Mouse (Mus musculus): ENCODE results near the gene Cnot1. TPM values are rescaled to one million over a fixed set of nuclear protein-coding genes. Genes with fewer than 3 reads are reported as not detected.
A peak's percentile ranks its signal among the peaks of the same experiment; 100 is the strongest.

Cnot1 gene
- total RNA-seq, 2 experiments from 2014 or later = 129 to 138 TPM

DNA sequence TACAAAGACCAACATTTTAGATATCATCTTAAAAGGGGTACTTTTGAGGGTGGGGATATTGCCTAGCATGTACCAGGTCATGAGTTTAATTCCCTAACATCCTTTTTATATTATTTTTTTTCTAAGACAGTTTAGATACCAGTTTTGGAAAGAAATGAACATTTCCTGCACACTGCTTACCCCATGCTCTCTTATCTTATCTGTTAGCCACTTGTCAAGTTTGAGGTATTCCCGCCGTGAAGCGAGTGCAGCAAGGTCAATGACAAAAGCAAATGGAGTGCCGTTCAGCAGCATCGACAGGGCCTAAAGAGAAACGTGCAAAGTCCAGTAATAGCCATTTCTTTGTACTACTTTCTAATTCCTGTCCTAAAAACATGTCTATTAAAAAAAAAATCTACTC, 46.9 kb downstream of the Cnot1 start:
- intact Hi-C loops (cut with DNase I) = no loop called here
- DNase-seq = no peak

DNA sequence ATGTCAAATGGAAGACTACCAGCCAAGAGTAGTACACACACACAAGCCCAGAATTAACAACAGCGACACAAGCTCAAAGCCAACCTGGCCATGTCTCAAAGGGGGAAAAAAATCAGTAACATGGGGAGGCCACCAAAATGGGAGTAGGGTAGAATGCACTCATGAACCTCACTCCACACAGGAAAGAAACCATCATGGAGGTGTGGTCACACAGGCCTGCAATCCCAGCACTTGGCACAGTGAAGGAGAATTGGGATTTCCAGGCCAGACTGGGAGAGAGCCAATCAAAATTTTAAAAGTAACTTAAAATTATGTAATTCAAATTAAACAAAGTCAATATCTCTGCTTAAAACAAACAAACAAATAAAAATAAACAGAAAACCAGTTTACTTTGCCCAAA, 55.3 kb downstream of the Cnot1 start:
- DNase-seq = no peak
- intact Hi-C loops (cut with DNase I) = no loop called here

DNA sequence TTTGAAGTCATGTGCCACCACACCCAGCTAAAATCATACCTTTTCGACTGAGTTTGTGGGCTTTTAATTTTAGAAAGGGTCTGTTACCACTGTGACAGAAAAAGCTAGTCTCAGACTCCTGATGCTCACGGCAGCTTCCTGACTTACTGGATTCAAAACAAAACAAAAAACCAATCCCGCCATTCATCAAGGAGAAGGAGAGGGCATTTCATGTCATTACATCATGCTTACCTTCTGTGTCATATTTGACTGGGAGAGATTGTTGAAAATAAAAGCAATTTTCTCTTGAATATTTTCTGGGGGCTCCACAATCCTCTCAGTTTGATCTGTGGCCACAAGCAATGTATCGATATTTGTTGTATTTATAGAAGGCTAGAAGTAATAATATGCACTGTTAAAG, 59.2 kb downstream of the Cnot1 start:
- intact Hi-C loops (cut with DNase I) = no loop called here
- DNase-seq = no peak

DNA sequence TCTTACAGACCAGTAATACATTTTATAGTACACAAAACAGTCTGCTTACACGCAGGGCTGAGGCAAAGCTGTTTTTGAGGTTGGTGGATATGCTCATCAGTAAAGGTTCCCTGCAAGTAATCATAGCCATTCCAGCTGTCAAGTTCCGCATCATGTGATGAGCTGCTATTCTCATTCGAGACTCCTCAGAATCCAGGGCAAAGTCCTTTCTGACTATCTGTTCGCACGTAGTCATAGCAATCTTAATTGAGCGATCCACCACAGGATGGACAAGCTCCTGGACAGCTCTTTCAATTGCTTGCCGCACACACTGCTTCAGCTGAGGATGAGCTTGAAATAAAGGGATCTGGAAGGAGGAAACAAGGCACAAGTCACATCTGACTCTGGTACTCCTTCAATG, 65.5 kb downstream of the Cnot1 start:
- intact Hi-C loops (cut with DNase I) = no loop called here
- no peak for DNase-seq

DNA sequence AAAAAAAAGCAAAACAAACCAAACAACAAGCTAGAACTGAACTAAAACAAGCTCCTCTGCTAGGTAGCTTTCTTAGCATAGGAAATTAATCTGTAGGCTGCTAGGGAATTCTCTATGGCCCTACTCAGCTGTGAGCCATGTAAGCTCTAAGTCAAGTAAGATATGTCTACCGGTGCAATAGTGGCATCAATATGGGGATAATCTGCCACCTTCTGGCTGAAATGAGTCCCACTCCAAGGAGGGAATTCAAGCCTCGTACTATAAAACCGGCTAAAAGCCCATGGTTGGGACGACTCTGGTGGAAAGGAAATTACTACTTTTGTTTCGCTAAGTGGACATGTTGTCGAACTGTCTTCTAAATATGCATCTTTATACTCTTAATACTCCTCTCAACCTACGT, 68.7 kb downstream of the Cnot1 start:
- DNase-seq = no peak
- intact Hi-C loops (cut with DNase I) = no loop called here

DNA sequence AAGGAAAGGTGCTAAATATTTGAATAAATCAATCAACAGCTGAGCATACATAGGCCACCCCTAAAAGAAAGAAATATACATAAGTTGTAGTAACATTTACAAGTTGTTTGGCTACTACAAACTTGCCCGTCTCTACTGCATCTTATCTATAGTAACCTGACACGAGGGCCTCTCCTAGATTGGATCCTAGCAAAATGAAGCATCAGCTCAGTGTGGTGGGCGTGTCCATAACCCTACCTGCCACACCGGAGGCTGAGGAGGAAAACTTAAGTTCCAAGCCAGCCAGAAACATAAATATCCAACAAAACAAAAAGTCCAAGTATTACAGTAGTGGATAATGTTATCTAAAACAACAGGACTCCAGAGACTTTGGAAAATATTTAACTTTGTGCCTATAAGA, 79.6 kb downstream of the Cnot1 start:
- no peak for DNase-seq
- intact Hi-C loops (cut with DNase I) = no loop called here

DNA sequence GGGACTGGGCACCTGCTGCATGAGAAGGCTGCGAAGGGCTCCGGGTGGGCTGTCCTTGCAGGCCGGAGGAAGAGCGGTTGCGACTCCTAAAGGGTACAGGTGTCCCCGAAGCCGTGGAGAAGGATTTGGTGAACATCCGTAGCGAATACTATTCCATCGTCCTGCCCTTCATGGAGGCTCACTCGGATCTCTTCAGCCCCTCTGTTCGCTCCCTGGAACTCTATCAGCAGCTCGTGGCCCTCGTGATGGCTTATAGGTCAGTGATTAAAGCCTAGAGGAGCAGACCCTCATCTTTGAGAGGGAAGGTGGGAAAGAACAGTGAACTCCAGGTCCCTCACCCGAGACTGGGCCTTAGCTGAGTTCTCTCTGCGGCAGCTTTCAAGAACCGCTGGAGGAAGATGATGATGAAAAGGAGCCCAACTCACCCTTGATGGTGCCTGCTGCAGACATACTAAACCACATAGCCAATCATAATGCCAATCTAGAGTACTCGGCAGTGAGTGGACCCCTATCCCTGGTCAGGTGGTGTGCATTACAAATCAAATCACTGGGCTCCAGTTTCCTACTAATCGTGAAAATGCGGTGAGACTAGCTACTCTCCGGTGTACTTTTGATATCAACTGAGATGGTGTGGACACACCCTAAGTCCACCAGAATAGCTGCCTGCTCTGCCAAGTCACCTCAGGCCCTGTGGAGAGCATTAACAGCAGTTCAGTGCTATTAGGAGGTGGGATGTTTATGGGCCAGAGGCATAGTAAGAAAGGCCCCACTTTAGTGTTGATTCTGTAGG, 90.5 kb downstream of the Cnot1 start:
- intact Hi-C loops (cut with DNase I) = loop anchor here (5.0 to 10.0 kb wide), 2 partner anchors 116 to 198 kb away; no protein-coding TSS in a partner anchor
- DNase-seq = no peak

DNA sequence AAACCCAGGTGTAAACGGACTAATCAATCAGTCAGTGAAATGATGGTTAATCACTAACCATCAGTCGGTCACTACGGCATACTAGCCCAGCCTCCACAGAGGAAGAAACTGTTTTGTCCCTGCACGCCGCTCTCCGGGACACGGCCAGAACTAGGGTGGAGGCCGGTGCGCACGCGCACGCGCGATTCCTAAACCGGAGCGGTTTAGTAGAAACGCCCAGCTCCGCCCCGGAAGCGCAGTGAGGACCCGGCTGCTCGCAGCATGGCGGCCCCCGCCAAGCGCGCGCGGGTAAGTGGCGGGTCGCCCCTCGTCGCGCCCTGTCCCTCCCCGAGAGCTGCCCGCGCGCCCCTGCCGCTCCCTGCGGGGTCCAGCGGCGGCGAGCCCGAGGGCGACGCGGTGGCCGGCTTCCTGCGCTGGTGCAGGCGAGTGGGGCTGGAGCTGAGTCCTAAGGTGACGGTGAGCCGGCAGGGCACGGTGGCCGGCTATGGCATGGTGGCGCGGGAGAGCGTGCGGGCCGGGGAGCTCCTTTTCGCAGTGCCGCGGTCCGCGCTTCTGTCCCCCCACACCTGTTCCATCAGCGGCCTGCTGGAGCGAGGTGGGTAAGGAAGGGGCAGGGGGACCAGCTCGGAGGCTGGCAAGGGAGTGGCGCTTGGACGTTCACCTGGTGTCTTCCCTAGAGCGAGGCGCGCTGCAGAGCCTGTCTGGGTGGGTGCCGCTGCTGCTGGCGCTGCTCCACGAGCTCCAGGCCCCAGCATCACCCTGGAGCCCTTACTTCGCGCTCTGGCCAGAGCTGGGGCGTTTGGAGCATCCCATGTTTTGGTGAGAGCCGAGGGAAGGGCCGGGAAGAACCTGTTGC, 91.4 kb downstream of the Cnot1 start, which contains the start of gene Setd6:
TSS of gene Setd6 (plus strand) at position 206 of the 856 bp plus-strand sequence.
- DNase-seq = peak; percentile 84 to 87
- intact Hi-C loops (cut with DNase I) = loop anchor here (5.0 to 10.0 kb wide), 2 partner anchors 116 to 199 kb away; no protein-coding TSS in a partner anchor

DNA sequence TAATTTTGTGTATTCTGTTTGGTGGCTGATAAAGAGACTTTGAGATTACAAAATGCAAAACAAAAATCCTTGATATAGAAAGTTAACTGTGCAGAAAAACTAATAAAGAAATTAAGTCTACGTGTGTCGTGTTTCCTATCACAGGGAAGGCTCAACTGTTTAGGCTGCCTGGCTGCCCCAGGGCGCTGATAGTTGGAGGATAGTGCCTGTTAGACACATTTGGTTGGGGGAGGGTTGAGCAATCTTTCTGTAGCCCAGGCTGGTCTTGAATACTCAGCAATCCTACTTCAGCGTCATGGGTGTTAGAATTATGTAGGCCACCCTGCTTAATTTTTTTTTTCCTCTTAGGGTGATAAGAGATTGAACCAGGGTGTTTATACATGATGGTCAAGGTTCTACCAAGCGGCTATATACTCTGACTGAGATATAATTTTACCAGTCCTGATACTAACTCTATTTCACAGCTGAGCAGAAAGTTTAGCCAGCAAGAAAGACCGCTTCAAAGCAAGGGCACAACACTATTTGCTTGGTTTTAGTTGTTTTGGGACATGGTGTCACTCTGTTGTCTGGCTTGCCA, 92.3 kb downstream of the Cnot1 start:
- intact Hi-C loops (cut with DNase I) = loop anchor here (5.0 to 10.0 kb wide), 2 partner anchors 117 to 200 kb away; no protein-coding TSS in a partner anchor

DNA sequence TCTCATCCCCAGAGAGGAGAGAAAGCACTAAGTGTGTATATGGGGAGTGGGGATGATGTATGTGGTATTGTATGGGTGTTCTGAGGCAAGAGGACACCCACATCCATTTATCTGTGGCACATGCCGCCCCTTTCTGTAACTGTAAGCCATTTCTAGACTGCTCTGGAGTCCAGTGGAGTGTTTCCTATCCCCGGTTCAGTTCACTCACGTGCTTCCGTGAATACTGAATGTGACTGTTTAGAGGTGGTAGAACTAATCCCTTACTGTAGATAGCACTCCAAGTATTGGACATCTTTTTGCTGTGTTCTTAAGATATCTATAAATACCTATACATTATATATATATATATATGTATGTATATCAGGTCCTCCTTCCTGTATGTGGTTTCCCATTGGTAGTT, 92.9 kb downstream of the Cnot1 start:
- intact Hi-C loops (cut with DNase I) = loop anchor here (10.0 kb wide), 1 partner anchor 200 kb away; no protein-coding TSS in a partner anchor
- no peak for DNase-seq

More for the DNA sequence above, 92.3 kb downstream of the Cnot1 start:
- DNase-seq = no peak

DNA sequence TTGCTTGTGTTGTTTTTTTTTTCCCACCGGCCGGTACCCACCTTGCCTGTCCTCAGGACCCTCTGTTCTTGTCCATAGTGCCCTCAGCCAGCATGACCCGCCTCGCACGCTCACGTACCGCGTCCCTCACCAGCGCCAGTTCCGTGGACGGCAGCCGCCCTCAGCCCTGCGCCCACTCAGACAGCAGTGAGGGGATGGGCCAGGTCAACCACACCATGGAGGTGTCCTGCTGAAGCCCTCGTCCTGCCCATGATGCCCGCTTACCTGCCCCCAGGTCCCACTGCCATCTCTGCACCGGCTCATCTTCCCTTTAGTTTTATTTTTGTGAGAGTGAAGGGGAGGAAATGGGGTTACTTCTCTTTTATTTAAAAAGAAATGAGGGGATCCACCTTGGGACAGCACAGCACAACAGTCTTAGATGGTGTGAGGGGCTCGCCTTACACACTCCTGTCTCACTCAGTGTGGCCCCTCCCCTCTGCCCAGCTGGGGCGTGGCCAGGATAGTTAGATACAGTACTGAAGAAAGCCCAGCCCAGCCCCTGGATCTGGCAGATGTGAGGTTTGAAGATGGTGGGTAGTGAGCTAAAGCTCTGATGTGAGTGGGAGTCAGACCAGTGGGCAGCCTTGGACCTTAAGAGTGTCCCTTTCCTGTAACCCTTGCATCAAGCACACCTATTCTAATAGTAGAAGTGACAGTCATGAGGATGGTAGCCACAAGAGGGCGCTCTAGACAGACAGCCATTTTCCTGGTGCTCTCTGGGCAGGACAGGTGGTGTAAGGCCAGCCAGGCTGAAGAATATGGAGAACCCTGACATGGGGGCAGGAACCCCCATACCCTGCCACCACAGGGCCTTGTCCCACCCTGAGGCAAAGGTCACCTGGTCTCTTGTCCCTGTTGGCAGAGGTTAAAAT, 93.9 kb downstream of the Cnot1 start:
- intact Hi-C loops (cut with DNase I) = loop anchor here (10.0 kb wide), 1 partner anchor 201 kb away; no protein-coding TSS in a partner anchor
- peak; percentile 64 to 78 for DNase-seq

DNA sequence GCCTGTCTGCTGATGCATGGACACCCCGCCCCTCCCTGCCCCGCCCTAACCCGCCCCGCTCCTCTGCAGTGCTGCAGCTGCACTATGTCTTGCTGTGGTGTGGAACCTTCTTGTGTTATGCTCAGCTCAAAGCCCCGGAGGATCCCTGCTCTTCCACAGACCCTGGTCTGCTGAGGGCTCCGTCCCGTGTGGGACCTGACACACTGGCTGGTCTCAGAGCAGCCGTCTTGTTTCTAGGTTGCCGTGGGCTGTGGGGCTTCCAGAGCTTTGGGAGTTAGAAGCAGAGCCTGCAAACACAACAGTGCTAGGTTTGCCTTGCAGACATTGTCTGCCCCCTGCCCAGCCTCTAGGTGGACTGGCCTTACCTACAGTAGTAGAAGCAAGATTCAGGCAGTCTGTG, 94.9 kb downstream of the Cnot1 start:
- intact Hi-C loops (cut with DNase I) = loop anchor here (10.0 kb wide), 1 partner anchor 202 kb away; no protein-coding TSS in a partner anchor
- DNase-seq = no peak

DNA sequence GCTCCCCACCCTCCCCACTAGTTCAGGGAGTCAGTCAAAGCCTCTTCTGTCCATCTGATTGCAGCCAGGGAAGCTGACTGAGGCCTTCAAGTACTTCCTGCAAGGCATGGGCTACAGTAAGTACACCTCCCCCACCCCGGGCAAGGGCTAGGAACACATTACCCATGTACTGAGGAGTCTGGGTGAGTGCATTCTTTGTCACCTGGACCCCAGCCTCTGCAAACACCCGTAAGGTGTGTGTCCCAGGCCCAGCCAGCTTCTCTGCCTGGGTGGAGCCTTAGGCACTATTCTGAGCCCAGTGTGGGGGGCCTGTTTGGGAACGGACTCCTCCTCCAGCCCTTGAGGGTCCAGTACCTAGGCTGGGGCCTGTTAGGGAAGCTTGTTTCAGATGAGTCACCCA, 96.2 kb downstream of the Cnot1 start:
- intact Hi-C loops (cut with DNase I) = loop anchor here (10.0 kb wide), 1 partner anchor 204 kb away; no protein-coding TSS in a partner anchor
- DNase-seq = no peak

DNA sequence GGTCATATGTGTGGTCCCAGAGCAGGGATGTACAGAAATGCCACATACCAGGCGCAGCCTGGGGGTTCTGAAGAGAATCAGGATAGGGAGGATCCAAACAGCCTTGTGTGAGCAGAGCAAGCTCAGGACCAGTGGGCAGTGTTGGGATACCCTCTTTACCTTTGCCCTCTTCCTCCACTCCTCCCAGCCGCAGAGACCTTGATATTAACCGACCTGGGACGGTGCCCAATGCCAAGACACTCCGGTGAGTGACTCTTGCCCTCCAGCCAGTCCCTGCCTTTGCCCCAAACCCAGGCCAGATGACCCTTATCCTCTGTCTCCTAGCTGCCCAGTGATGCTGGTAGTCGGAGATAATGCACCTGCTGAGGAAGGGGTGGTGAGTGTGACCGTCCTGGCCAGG, 97.7 kb downstream of the Cnot1 start:
- intact Hi-C loops (cut with DNase I) = no loop called here

DNA sequence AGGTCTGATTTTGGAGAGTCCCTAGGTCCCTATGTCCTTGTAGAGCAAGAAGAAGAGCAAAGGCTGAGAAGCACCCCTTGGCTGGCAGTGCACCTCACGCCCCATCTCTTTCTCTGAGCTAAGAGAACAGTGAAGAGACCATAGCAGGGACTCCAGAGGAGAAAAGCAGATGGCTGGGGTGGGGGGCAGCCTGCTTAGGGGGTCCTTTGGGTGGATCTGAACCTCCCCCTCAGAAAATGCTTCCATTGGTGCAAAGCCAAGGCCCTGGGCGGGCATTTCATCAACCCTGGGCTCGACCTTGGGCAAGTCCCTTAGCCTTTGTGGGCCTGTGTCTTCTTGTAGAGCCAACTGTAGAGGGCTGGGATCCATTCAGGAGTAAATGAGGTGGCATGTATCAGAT, 102.7 kb downstream of the Cnot1 start:
- intact Hi-C loops (cut with DNase I) = no loop called here
- DNase-seq = no peak

More for the DNA sequence above, 97.7 kb downstream of the Cnot1 start:
- no peak for DNase-seq

DNA sequence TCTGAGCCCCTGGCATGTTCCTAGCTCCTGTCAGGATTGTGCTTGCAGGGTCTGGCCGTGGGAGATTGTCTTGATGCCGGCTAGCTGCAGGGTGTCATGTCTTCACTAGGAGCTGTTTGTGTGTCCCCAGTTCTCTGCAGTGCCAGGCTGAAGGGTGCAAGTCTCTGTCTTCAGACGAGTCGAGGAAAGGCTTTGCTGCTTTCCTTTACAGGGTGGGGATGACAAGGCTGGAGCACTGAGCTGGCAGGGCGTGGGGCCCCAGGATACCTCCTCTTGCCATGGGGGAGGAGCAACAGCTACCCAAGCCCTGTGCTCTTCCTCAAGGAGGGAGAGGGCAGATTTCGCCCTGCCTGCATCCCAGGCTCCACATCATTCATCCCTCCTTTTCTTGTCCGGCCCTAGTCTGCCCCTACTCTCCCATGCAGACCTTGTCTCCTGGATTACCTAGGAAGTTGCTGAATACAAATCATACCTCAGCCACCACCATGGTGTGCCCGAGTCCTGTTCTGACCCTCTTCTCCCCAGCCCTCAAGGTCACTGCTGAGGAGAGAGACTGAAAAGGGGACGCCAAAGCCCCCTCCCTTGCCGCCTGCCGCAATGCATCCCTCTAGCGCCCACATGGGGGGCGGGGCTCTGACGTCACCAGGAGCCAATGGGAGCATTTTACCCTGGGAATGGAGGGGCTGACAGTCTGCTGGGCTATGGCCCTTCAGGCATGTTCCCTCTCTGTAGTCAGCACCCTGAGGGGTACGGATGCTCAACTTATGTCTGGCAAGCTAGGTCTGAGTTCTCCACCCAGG, 103.6 kb downstream of the Cnot1 start:
- DNase-seq = peak; percentile 57 to 73
- intact Hi-C loops (cut with DNase I) = no loop called here

DNA sequence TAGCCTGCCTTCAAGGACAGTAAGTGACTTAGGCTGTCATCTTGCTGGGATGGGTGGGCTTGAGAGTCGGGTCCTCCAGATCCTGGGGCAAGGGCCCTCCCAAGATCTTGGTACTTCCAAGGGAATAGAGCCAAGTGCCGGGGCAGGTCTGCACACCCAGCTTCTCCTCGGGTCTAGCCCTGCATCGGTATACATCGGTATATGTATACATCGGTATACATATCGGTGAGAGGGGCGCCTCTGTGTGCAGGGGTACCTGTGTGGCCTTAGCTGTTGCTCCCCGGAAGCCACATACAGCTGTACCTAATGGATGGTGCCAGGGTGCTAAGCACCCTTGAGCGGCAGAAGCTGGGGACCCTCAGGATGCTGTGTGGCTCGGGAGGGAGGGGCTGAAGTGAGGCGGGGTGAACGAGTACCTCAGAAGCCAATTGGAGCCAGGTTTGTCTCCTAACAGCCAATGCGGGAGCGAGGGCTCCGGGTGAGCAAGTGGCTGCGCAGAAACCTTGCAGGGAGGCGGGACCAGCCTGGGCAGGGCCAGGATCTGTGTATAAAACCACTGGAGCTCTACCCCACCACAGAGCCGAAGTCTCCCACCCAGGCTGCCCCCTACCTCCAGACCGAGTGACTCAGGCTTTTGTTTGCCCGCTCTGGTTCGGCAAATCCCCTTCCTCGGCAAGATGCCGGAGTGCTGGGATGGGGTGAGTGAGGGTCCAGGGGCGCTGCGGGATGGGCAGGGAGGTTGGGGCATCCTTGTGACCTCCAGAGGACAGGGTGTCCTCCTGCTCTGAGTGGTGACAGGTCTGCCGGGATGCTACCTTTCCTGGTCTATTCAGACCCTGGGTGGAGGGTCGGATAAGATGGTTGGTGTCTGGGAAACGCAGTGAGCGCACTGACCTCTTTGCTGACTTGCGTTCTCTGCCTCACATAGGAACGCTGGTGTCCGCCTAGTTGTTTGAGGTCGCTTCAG, 104.5 kb downstream of the Cnot1 start:
- peak; percentile 78 to 86 for DNase-seq
- intact Hi-C loops (cut with DNase I) = no loop called here

DNA sequence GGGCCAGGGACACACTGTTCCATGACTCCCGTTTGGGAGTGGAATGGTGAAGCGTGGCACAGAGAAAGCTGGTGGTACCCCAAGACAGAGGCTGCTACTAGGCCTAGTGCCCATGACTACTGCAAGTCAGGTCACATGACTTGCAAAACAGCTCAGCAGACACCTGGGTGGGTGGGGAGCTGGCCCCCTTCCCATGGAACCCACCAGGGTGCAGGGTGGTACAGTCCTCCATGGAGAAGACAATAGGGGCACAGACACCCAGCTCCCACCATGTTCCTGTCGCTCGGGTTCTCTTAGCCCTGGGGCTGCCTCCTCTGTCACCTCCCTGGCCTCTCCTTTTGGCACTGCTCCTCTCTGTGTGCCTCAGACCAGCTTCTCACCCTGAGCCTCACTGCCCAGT, 105.5 kb downstream of the Cnot1 start:
- intact Hi-C loops (cut with DNase I) = no loop called here
- DNase-seq = no peak

Data from heart, postnatal 14 days (tissue).